Mouse (Mus musculus) 3T3-L1 (cell line): ENCODE data around the gene Gm9508.

Experiments used
- DNase-seq: peaks from one replicate; pipeline ENCODE4 v3.0.0-alpha.2; 2015; ENCODE audit warnings: low read depth, low spot score

The Gm9508 gene

GRCm38 (mm10) chr10:77670710-77671109, 26.3 kb downstream of the Gm9508 start:
- DNase-seq = no peak

- DNase-seq = no peak
Observed at GRCm38 (mm10) chr10:77667402-77667801, 29.6 kb downstream of the Gm9508 start.

- DNase-seq = no peak
Observed at GRCm38 (mm10) chr10:77666342-77666741, 30.7 kb downstream of the Gm9508 start.

- no peak for DNase-seq
Observed at GRCm38 (mm10) chr10:77663949-77664665, 32.9 kb downstream of the Gm9508 start.

- DNase-seq = no peak
Observed at GRCm38 (mm10) chr10:77658286-77658994, 38.6 kb downstream of the Gm9508 start.

GRCm38 (mm10) chr10:77652046-77652445, 45.0 kb downstream of the Gm9508 start:
- DNase-seq = no peak

- no peak for DNase-seq
Observed at GRCm38 (mm10) chr10:77647901-77648300, 49.1 kb downstream of the Gm9508 start.

- DNase-seq = no peak
Observed at GRCm38 (mm10) chr10:77647461-77647860, 49.6 kb downstream of the Gm9508 start.
